Mouse (Mus musculus) ES-Bruce4 (cell line): ENCODE measurements at regions not wholly inside any gene's neighbourhood (a gene's known extent, or its start where the extent isn't known, plus 50 kb on each side); places are given as distances from the start of the nearest gene placed in this dataset.

Experiments used
- CTCF ChIP-seq: IDR thresholded peaks from one replicate; pipeline ENCODE4 v1.8.1; 2011; ENCODE audit warnings: low read depth, low read length
- POLR2A ChIP-seq: IDR thresholded peaks from one replicate; pipeline ENCODE4 v1.8.1; 2011; ENCODE audit warnings: low read length; ENCODE audit not compliant: insufficient read depth

DNA sequence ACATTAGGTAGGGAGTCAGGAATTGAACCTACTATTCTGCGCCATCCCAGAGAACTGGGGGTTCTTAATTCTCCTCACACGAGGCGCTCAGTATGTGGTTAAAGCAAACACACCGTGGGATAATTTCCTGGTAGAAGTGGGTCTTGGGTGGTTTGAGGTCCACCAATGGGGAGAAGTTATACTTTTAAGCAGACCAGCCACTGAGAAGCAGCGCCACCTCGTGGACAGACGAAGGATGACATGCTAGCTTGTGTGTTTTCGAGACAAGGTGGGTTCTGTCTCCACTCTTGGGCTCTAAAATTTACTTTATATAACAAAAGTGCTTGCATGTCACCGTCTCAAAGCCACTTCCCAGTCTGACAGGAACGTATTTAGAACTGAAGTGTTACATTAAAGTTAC, 152.7 kb upstream of the Zfp64 start:
- TF ChIP-seq CTCF (peak; percentile 96), POLR2A (no peak)
